Mouse (Mus musculus) MEL (cell line): Measurements from ENCODE around the gene Pigp.

Source experiments
- CHD1 ChIP-seq: IDR thresholded peaks from 2 replicates; pipeline ENCODE4 v1.6.1; 2012; ENCODE audit warnings: low read depth, mild to moderate bottlenecking, inconsistent platforms, low read length, improper control_type of control experiment
- CTCF ChIP-seq, 3 experiments: IDR thresholded peaks in 2 of 3; conservative IDR thresholded peaks in 1 of 3; 2 replicates each; pipeline ENCODE4 v1.5.1; 2011 to 2012; ENCODE audit warnings: low read length in 3 of 3, low read depth in 2 of 3, mild to moderate bottlenecking in 2 of 3, improper control_type of control experiment in 1 of 3, inconsistent platforms in 1 of 3, mixed read lengths in 1 of 3, moderate library complexity in 1 of 3; ENCODE audit not compliant: control insufficient read depth in 1 of 3, insufficient read depth in 1 of 3, poor library complexity in 1 of 3, severe bottlenecking in 1 of 3
- JUND ChIP-seq: IDR thresholded peaks from 2 replicates; pipeline ENCODE4 v1.6.1; 2011; ENCODE audit warnings: low read depth, mild to moderate bottlenecking, improper control_type of control experiment, low read length
- KAT2A ChIP-seq: conservative IDR thresholded peaks from 2 replicates; pipeline ENCODE4 v1.6.1; 2012; ENCODE audit warnings: low read depth, low read length, improper control_type of control experiment, inconsistent platforms
- MAFK ChIP-seq: IDR thresholded peaks from 2 replicates; pipeline ENCODE4 v1.6.1; 2011; ENCODE audit warnings: low read depth, mild to moderate bottlenecking, low read length, improper control_type of control experiment, borderline replicate concordance
- MAX ChIP-seq: IDR thresholded peaks from 2 replicates; pipeline ENCODE4 v1.6.1; 2011; ENCODE audit warnings: low read length, improper control_type of control experiment
- POLR2A ChIP-seq, 2 experiments: IDR thresholded peaks; 2 replicates each; pipeline ENCODE4 v1.6.1; 2011 to 2012; ENCODE audit warnings: low read length in 2 of 2, mild to moderate bottlenecking in 2 of 2, control low read depth in 1 of 2, improper control_type of control experiment in 1 of 2, low read depth in 1 of 2, moderate library complexity in 1 of 2; ENCODE audit not compliant: control insufficient read depth in 1 of 2, insufficient read depth in 1 of 2, poor library complexity in 1 of 2
- POLR2AphosphoS2 ChIP-seq: IDR thresholded peaks from 2 replicates; pipeline ENCODE4 v1.6.1; 2011; ENCODE audit warnings: low read length, improper control_type of control experiment
- SMC3 ChIP-seq: IDR thresholded peaks from 2 replicates; pipeline ENCODE4 v1.6.1; 2011; ENCODE audit warnings: low read depth, low read length, improper control_type of control experiment
- USF1 ChIP-seq: IDR thresholded peaks from 2 replicates; pipeline ENCODE4 v1.6.1; 2014; ENCODE audit warnings: low read depth, mild to moderate bottlenecking, inconsistent platforms, low read length, improper control_type of control experiment, moderate library complexity
- ZC3H11A ChIP-seq: IDR thresholded peaks from 2 replicates; pipeline ENCODE4 v1.6.1; 2012; ENCODE audit warnings: low read depth, mild to moderate bottlenecking, inconsistent platforms, low read length, improper control_type of control experiment

GRCm38 (mm10) chr16:94396641-94397040 is 25.0 kb upstream of the Pigp start:
- no peak for TF ChIP-seq MAFK
- no peak for TF ChIP-seq CHD1
- no peak for TF ChIP-seq CTCF (IDR thresholded peaks at IDR 0.05 in 2 of 3, conservative IDR thresholded peaks at IDR 0.05 in 1 of 3; ENCODE audit: control insufficient read depth in 1 of 3, insufficient read depth in 1 of 3, low read depth in 2 of 3, low read length in 3 of 3, poor library complexity in 1 of 3, severe bottlenecking in 1 of 3)
- no peak for TF ChIP-seq JUND
- no peak for TF ChIP-seq SMC3
- TF ChIP-seq POLR2A (IDR thresholded peaks at IDR 0.05; ENCODE audit: control insufficient read depth in 1 of 2, insufficient read depth in 1 of 2, low read depth in 1 of 2, low read length in 2 of 2, poor library complexity in 1 of 2), result no peak
- TF ChIP-seq MAX, result no peak
- no peak for TF ChIP-seq ZC3H11A
- TF ChIP-seq POLR2AphosphoS2, result no peak
- TF ChIP-seq KAT2A, result no peak
- no peak for TF ChIP-seq USF1
